Mouse (Mus musculus) lung, postnatal 0 days (tissue): ENCODE results near the gene Mis18bp1. TPM values are rescaled to one million over a fixed set of nuclear protein-coding genes. Genes with fewer than 3 reads are reported as not detected.
"Not testable (repeated sequence)": the region's sequence is repeated elsewhere in the genome, so short reads cannot be mapped to it uniquely, and the experiment has no call there.

Experiments
- ATAC-seq: fragments of 200-750 bp; cut with Nextera tagmentation; 2 replicates; pipeline ENCODE4 v1.8.0; 2017; ENCODE audit warnings: moderate library complexity
- DNase-seq: peaks from one replicate; pipeline ENCODE4 v3.0.0-alpha.2; 2016; ENCODE audit warnings: low spot score
- H3K27ac ChIP-seq: fragments of 300-500 bp; sonication (generic); 2 replicates; pipeline ENCODE4 v1.5.1; 2014; ENCODE audit warnings: antibody characterized with exemption, mild to moderate bottlenecking, low read length, mixed read lengths
- H3K27me3 ChIP-seq: fragments of 300-500 bp; sonication (generic); replicated peaks from 2 replicates; pipeline ENCODE4 v1.6.1; 2014; ENCODE audit warnings: low read length, mixed read lengths; ENCODE audit not compliant: insufficient read depth
- H3K36me3 ChIP-seq: fragments of 300-500 bp; sonication (generic); 2 replicates; pipeline ENCODE4 v1.6.1; 2014; ENCODE audit warnings: low read length, mixed read lengths; ENCODE audit not compliant: insufficient read depth
- H3K4me1 ChIP-seq: fragments of 300-500 bp; sonication (generic); 2 replicates; pipeline ENCODE4 v1.6.1; 2014; ENCODE audit warnings: antibody characterized with exemption, low read depth, low read length, mixed read lengths; ENCODE audit not compliant: insufficient read depth
- H3K4me2 ChIP-seq: fragments of 300-500 bp; sonication (generic); replicated peaks from 2 replicates; pipeline ENCODE4 v1.6.1; 2014; ENCODE audit warnings: low read depth, mild to moderate bottlenecking, low read length, moderate library complexity, mixed read lengths
- H3K4me3 ChIP-seq: fragments of 300-500 bp; sonication (generic); 2 replicates; pipeline ENCODE4 v1.5.1; 2014; ENCODE audit warnings: low read depth, low read length
- H3K9ac ChIP-seq: fragments of 300-500 bp; sonication (generic); replicated peaks from 2 replicates; pipeline ENCODE4 v1.6.1; 2014; ENCODE audit warnings: low read depth, mild to moderate bottlenecking
- H3K9me3 ChIP-seq: fragments of 300-500 bp; sonication (generic); 2 replicates; pipeline ENCODE4 v1.6.1; 2016; ENCODE audit warnings: low read length, mixed read lengths
- CTCF ChIP-seq: IDR thresholded peaks from 2 replicates; pipeline ENCODE4 v1.5.1; 2016; ENCODE audit warnings: antibody characterized with exemption, mild to moderate bottlenecking
- EP300 ChIP-seq: IDR thresholded peaks from 2 replicates; pipeline ENCODE4 v1.6.1; 2016; ENCODE audit warnings: antibody characterized with exemption, mild to moderate bottlenecking, control low read depth
- WGBS: fragments of 180-500 bp; shearing (Covaris S2); extraction: QIAGEN DNeasy Blood & Tissue Kit; methylation state at CpG from one replicate; pipeline ENCODE4 v1.1.7; 2014; 5-methylcytosine and 5-hydroxymethylcytosine counted together
- polyA plus RNA-seq: library from polyadenylated mRNA; unstranded; fragments of >200 nt; fragmentation: Nextera tagmentation; extraction: Ambion mirVana; gene quantifications from 2 replicates; pipeline ENCODE4 v1.2.1, GENCODE M21; 2015

The Mis18bp1 gene
- polyA plus RNA-seq, 1 experiment from 2014 or later = 3.2 TPM

DNA sequence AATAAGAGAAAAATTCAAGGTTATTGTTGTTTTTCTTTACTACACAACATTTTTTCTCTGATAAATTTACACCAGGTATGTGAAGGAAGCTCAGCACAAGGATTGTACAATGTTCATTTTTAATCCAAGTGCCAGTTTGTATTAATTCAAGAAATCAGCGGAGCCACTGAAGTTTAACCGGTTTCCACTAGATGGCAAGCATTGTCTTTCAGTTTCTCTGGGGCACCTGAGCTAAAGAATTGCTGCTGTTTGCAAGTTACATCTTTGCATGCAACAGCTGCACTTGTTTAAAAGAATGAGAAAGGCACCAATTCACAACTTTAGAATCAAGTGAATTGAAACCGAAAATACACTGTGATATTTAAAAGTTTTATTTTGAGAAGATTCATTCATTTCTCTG lies 15.0 kb upstream of the Mis18bp1 start:
- H3K27me3 ChIP-seq = no peaks in the 10 kb centered on the region

DNA sequence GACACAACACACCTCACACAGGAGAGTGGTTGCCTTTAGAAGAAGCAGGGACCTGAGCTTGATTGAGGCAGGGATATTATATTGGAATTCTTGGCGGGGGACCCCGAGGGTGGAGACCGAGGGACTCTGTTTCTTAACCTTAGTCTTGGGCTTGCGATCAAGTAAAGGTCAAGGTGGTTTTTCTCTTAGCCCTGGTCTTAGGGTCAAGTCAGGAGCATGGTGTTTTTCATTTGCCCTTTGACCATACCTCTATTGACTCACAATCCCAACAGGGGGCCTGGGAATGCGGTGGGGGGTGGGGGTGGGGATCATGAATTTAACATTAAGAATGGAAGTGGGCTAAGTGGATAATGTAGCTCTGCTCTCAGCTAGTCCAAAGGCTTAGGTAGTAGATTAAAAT lies 1.3 kb upstream of the Mis18bp1 start:
- no peak for DNase-seq
- H3K9ac ChIP-seq = no peak overlapping the region
- no peak overlapping the region for H3K4me3 ChIP-seq
- H3K9me3 ChIP-seq = no peaks in the 10 kb centered on the region
- no peaks in the 10 kb centered on the region for H3K27me3 ChIP-seq
- no peak overlapping the region for H3K27ac ChIP-seq
- no peaks in the 10 kb centered on the region for H3K4me1 ChIP-seq
- no peaks in the 10 kb centered on the region for H3K36me3 ChIP-seq
- WGBS = 92% methylated on average over 5 of the region's 5 CpGs
- TF ChIP-seq EP300 = no peak
- TF ChIP-seq CTCF = no peak
- ATAC-seq = no peak
- H3K4me2 ChIP-seq = no peak overlapping the region

More for the DNA sequence above, 15.0 kb upstream of the Mis18bp1 start:
- WGBS = 57% methylated on average over 3 of the region's 3 CpGs
- TF ChIP-seq CTCF (peak; percentile 25), EP300 (no peak)
- no peaks in the 10 kb centered on the region for H3K4me1 ChIP-seq
- H3K36me3 ChIP-seq = no peaks in the 10 kb centered on the region
- H3K4me3 ChIP-seq = no peak overlapping the region
- DNase-seq (no peak), ATAC-seq (no peak)
- H3K4me2 ChIP-seq = no peak overlapping the region
- no peaks in the 10 kb centered on the region for H3K9me3 ChIP-seq
- no peak overlapping the region for H3K9ac ChIP-seq
- H3K27ac ChIP-seq = no peak overlapping the region

DNA sequence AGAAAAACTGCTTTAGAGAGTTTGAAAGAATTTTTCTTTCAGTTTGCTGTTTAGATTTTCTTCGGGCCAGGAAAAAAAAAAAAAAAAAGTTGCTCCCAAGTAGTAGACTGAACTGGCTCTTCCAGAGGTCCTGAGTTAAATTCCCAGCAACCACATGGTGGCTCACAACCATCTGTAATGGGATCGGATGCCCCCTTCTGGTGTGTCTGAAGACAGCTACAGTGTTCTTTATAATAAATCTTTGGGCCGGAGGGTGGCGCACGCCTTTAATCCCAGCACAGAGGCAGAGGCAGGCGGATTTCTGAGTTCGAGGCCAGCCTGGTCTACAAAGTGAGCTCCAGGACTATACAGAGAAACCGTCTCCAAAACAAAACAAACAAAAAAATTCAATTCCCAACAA lies 555 bp upstream of the Mis18bp1 start:
- peak overlapping the region; percentile 88 for H3K27ac ChIP-seq
- H3K36me3 ChIP-seq, H3K4me1 ChIP-seq, H3K27me3 ChIP-seq, H3K9me3 ChIP-seq, DNase-seq: not testable (repeated sequence)
- TF ChIP-seq CTCF = peak; percentile 69
- H3K4me3 ChIP-seq = peak overlapping the region; percentile 74
- peak overlapping the region; percentile 37; the same call in 1 of the 2 replicates for H3K9ac ChIP-seq
- WGBS = 19% methylated on average over 8 of the region's 8 CpGs
- peak; percentile 50 for ATAC-seq
- peak overlapping the region; percentile 33 for H3K4me2 ChIP-seq

DNA sequence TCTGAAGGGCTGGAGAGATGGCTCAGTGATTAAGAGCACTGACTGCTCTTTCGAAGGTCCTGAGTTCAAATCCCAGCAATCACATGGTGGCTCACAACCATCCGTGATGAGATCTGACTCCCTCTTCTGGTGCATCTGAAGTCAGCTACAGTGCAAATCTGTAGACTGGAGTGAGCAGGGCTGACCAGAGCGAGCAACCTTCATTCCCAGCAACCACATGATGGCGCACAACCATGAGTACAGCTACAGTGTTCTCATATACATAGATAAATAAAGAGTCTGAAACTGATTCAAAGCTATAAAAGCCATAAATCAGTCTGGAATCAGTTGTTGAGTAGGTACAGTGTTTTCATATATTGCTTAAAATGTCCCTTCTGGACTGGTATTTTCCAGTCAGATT lies 36.3 kb downstream of the Mis18bp1 start:
- H3K4me3 ChIP-seq, H3K4me1 ChIP-seq, H3K9me3 ChIP-seq, ATAC-seq, DNase-seq, H3K9ac ChIP-seq, H3K27me3 ChIP-seq, H3K27ac ChIP-seq, H3K36me3 ChIP-seq, H3K4me2 ChIP-seq: not testable (repeated sequence)
- 94% methylated on average over 4 of the region's 4 CpGs for whole genome bisulfite sequencing

DNA sequence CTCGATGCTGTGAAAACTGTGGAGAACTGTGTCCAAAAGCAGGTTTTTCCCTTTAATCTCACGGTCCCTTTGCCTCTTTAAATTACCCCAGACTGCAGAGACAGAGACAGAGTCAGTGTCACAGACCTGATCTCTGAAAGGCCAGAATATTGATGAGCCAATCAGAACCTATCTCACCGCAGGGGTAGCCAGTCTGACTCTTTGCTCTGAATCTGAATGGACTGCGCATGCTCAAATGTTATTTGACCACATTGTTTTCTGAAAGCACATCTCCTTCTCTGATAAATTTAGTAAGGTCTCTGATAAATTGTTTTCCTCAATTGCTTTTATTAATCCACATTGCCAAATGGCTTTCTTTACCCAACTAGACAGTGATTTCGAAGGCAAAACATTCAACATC lies 53.0 kb downstream of the Mis18bp1 start:
- ATAC-seq (no peak), DNase-seq (no peak)
- Histone ChIP-seq H3K9ac (no peak overlapping the region), H3K36me3 (peaks cover 5% of the 10 kb centered on the region; the same call in 1 of the 2 replicates), H3K4me1 (no peaks in the 10 kb centered on the region), H3K9me3 (no peaks in the 10 kb centered on the region), H3K27me3 (no peaks in the 10 kb centered on the region), H3K4me2 (no peak overlapping the region), H3K4me3 (no peak overlapping the region), H3K27ac (no peak overlapping the region)
- 87% methylated on average over 5 of the region's 5 CpGs for WGBS
- no peak for TF ChIP-seq EP300
- TF ChIP-seq CTCF = no peak

DNA sequence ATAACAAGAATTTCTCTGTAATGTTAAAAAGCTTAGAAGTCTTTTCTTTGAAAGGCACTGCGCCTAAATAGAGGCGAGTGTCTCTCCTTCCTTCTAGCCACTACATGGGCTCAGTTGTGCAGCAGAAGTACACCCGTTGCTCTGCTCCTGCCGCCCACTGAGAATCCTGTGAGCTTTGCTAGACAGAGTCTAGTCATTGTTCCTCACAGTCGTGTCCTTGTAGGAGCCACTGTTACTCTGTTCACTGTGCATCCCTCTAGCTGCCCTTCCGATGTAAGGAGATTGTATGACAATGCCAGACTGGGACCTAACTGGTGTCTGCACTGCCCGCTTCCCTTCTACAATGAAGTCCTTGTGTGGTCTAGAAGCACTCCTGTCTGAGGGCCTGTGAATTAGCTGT lies 53.4 kb downstream of the Mis18bp1 start:
- H3K9me3 ChIP-seq = no peaks in the 10 kb centered on the region
- no peak overlapping the region for H3K4me3 ChIP-seq
- H3K36me3 ChIP-seq = peaks cover 5% of the 10 kb centered on the region; the same call in 1 of the 2 replicates
- WGBS = 90% methylated on average over 7 of the region's 7 CpGs
- DNase-seq = no peak
- no peak overlapping the region for H3K4me2 ChIP-seq
- no peak overlapping the region for H3K27ac ChIP-seq
- H3K9ac ChIP-seq = no peak overlapping the region
- no peak for ATAC-seq
- TF ChIP-seq CTCF = no peak
- TF ChIP-seq EP300 = no peak
- H3K4me1 ChIP-seq = no peaks in the 10 kb centered on the region
- no peaks in the 10 kb centered on the region for H3K27me3 ChIP-seq

DNA sequence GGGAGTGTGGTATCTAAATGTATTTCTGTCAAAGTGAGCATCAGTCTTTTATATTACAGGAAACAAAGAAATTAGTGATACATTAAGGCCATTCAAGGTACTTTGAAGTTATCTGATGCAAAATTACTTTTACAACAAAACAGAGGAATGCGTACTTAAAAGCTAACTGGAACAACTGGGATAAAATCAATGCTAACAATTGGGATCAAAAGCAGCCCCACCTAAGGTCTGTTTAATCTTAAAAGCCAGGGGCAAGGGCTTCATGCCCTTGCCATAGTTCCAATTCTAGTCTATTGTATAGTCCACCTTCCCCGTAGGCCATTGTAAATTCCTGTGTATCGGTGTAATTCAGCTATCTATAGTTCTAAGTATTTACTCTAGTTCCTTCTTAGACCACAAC lies 57.4 kb downstream of the Mis18bp1 start:
- H3K4me2 ChIP-seq, H3K4me1 ChIP-seq, H3K36me3 ChIP-seq, H3K27ac ChIP-seq, H3K9me3 ChIP-seq, ATAC-seq, H3K27me3 ChIP-seq, H3K9ac ChIP-seq, H3K4me3 ChIP-seq, DNase-seq: not testable (repeated sequence)
- 65% methylated on average over 3 of the region's 3 CpGs for WGBS
